Mouse (Mus musculus) heart, embryonic 12.5 days (tissue): Measurements from ENCODE around the gene Cacna2d4. TPM values are rescaled to one million over a fixed set of nuclear protein-coding genes. Genes with fewer than 3 reads are reported as not detected.

Source experiments
- ATAC-seq: fragments of 200-750 bp; cut with Nextera tagmentation; 2 replicates; pipeline ENCODE4 v1.8.0; 2017; ENCODE audit warnings: moderate TSS enrichment, moderate library complexity; ENCODE audit not compliant: insufficient number of reproducible peaks, low FRiP score
- H3K27ac ChIP-seq: fragments of 300-500 bp; sonication (generic); 2 replicates; pipeline ENCODE4 v1.5.1; 2016; ENCODE audit warnings: mild to moderate bottlenecking, moderate library complexity; ENCODE audit not compliant: poor library complexity, severe bottlenecking
- H3K27me3 ChIP-seq: fragments of 300-500 bp; sonication (generic); replicated peaks from 2 replicates; pipeline ENCODE4 v1.6.1; 2016; ENCODE audit warnings: mild to moderate bottlenecking, moderate library complexity
- H3K36me3 ChIP-seq: fragments of 300-500 bp; sonication (generic); 2 replicates; pipeline ENCODE4 v1.6.1; 2016; ENCODE audit warnings: mild to moderate bottlenecking, moderate library complexity
- H3K4me1 ChIP-seq: fragments of 300-500 bp; sonication (generic); replicated peaks from 2 replicates; pipeline ENCODE4 v1.6.1; 2016; ENCODE audit warnings: mild to moderate bottlenecking
- H3K4me2 ChIP-seq: fragments of 300-500 bp; sonication (generic); 2 replicates; pipeline ENCODE4 v1.6.1; 2016; ENCODE audit warnings: mild to moderate bottlenecking, moderate library complexity
- H3K4me3 ChIP-seq: fragments of 300-500 bp; sonication (generic); 2 replicates; pipeline ENCODE4 v1.5.1; 2016; ENCODE audit warnings: mild to moderate bottlenecking
- H3K9ac ChIP-seq: fragments of 300-500 bp; sonication (generic); 2 replicates; pipeline ENCODE4 v1.6.1; 2016; ENCODE audit warnings: mild to moderate bottlenecking, moderate library complexity
- H3K9me3 ChIP-seq: fragments of 300-500 bp; sonication (generic); replicated peaks from 2 replicates; pipeline ENCODE4 v1.6.1; 2016; ENCODE audit warnings: mild to moderate bottlenecking, moderate library complexity
- WGBS: fragments of 180-500 bp; shearing (Covaris S2); methylation state at CpG from one replicate; pipeline ENCODE4 v1.1.7; 2016; 5-methylcytosine and 5-hydroxymethylcytosine counted together
- polyA plus RNA-seq: library from polyadenylated mRNA; unstranded; fragments of >200 nt; fragmentation: Nextera tagmentation; extraction: Ambion mirVana; gene quantifications from 2 replicates; pipeline ENCODE4 v1.2.1, GENCODE M21; 2016

The Cacna2d4 gene
- not detected in 2 replicates for polyA plus RNA-seq

- ATAC-seq: no peak
- Histone ChIP-seq H3K36me3 (no peaks in the 10 kb centered on the region), H3K4me2 (no peak within 1 kb of the TSS), H3K27me3 (peaks cover 28% of the 10 kb centered on the region; the same call in 1 of the 2 replicates), H3K27ac (no peak within 1 kb of the TSS), H3K4me1 (no peaks in the 10 kb centered on the region), H3K9me3 (no peaks in the 10 kb centered on the region), H3K4me3 (no peak within 1 kb of the TSS), H3K9ac (no peak within 1 kb of the TSS)
- WGBS: 31% methylated on average over 1 of the region's 1 CpGs
Observed at GRCm38 (mm10) chr6:119236241-119236640, at the start of gene Cacna2d4. Cacna2d4 (plus strand) TSS chr6:119236526.

DNA sequence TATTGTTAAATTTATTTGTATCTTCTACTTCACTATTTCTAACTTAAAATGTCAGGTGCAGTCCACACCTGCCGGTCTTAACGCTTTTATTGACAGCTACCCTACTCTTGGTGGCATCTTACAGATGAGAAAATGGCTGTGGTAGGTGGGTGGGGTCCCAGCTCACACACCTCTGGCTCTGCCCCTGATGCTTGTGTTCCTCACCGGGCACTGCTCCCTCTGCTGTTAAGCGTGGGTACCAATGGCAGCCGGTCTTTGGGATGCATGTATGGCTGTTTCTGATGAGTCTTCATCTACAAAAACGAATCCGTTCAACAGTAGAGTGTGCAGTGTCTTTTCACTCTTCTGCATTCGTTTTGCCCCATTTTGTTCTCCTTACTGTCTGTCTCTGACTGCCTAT lies 49.7 kb upstream of the Cacna2d4 start:
- no peak for ATAC-seq
- WGBS: 62% methylated on average over 8 of the region's 8 CpGs
- Histone ChIP-seq H3K27me3 (peaks cover 7% of the 10 kb centered on the region; the same call in 1 of the 2 replicates), H3K9me3 (no peaks in the 10 kb centered on the region), H3K36me3 (peaks cover 36% of the 10 kb centered on the region), H3K4me2 (no peak overlapping the region), H3K27ac (peak overlapping the region; percentile 25; the same call in 1 of the 2 replicates), H3K9ac (no peak overlapping the region), H3K4me3 (no peak overlapping the region), H3K4me1 (peaks cover 82% of the 10 kb centered on the region)

DNA sequence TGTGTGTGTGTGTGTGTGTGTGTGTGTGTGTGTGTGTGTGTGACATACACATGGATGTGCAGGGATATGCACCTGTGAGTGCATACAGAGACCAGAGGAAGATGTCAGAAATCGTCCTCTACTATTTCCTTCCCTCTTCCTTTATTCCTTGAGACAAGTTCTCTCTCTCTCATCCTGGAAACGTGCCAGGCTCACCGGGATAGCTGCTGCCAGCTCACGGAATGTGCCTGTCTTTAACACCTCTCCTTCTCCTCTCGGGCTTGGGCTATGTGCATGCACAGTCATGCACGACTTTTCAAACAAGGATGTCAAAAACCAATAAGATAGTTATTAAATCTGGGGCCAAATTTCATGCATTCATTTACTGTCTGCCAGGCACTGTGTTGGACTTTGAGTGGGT lies 48.7 kb upstream of the Cacna2d4 start:
- no peak overlapping the region for H3K4me3 ChIP-seq
- H3K27ac ChIP-seq: peak overlapping the region; percentile 36; the same call in 1 of the 2 replicates
- ATAC-seq: no peak
- WGBS: 43% methylated on average over 6 of the region's 6 CpGs
- no peak overlapping the region for H3K4me2 ChIP-seq
- H3K9ac ChIP-seq: no peak overlapping the region
- H3K4me1 ChIP-seq: peaks cover 83% of the 10 kb centered on the region
- H3K36me3 ChIP-seq: peaks cover 43% of the 10 kb centered on the region
- peaks cover 7% of the 10 kb centered on the region; the same call in 1 of the 2 replicates for H3K27me3 ChIP-seq
- H3K9me3 ChIP-seq: no peaks in the 10 kb centered on the region

GRCm38 (mm10) chr6:119191478-119191877 lies 44.8 kb upstream of the Cacna2d4 start:
- H3K9ac ChIP-seq: peak overlapping the region; percentile 27; the same call in 1 of the 2 replicates
- H3K36me3 ChIP-seq: peaks cover 37% of the 10 kb centered on the region
- peak overlapping the region; percentile 65 for H3K4me2 ChIP-seq
- ATAC-seq: no peak
- WGBS: 70% methylated on average over 4 of the region's 4 CpGs
- no peaks in the 10 kb centered on the region for H3K9me3 ChIP-seq
- H3K27me3 ChIP-seq: peaks cover 7% of the 10 kb centered on the region; the same call in 1 of the 2 replicates
- H3K27ac ChIP-seq: peak overlapping the region; percentile 32; the same call in 1 of the 2 replicates
- no peak overlapping the region for H3K4me3 ChIP-seq
- H3K4me1 ChIP-seq: peaks cover 70% of the 10 kb centered on the region

GRCm38 (mm10) chr6:119193571-119194154 lies 42.7 kb upstream of the Cacna2d4 start:
- 15% methylated on average over 15 of the region's 15 CpGs for WGBS
- Histone ChIP-seq H3K4me2 (peak overlapping the region; percentile 65), H3K27me3 (peaks cover 7% of the 10 kb centered on the region; the same call in 1 of the 2 replicates), H3K4me3 (peak overlapping the region; percentile 64), H3K27ac (peak overlapping the region; percentile 100), H3K9me3 (no peaks in the 10 kb centered on the region), H3K9ac (peak overlapping the region; percentile 81), H3K36me3 (peaks cover 31% of the 10 kb centered on the region), H3K4me1 (peaks cover 63% of the 10 kb centered on the region)
- ATAC-seq: peak; percentile 64

- peaks cover 31% of the 10 kb centered on the region for H3K36me3 ChIP-seq
- H3K4me3 ChIP-seq: peak overlapping the region; percentile 64
- 47% methylated on average over 9 of the region's 9 CpGs for WGBS
- ATAC-seq: no peak
- H3K4me1 ChIP-seq: peaks cover 65% of the 10 kb centered on the region
- H3K27ac ChIP-seq: peak overlapping the region; percentile 100
- no peaks in the 10 kb centered on the region for H3K9me3 ChIP-seq
- peak overlapping the region; percentile 65 for H3K4me2 ChIP-seq
- H3K9ac ChIP-seq: peak overlapping the region; percentile 81
- H3K27me3 ChIP-seq: peaks cover 7% of the 10 kb centered on the region; the same call in 1 of the 2 replicates
Observed at GRCm38 (mm10) chr6:119194161-119194560, 42.2 kb upstream of the Cacna2d4 start.

DNA sequence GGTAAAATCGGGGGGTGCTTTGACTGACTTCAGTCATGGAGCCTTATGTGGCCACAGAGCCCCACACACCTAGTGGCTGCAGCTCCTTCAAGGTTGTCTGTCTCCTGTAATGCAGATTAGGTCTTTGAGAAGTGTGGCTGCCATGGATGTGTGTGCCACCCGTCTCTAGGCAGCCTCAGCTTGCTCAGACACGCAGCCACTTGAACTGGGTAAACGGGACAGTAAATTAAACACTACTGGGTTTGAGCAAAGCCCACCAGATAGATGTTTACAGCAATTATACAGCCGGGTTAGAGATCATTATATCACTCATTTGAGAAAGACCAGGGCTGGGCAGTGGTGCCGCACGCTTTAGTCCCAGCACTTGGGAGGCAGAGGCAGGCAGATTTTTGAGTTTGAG lies 41.7 kb upstream of the Cacna2d4 start:
- Histone ChIP-seq H3K4me2 (peak overlapping the region; percentile 65), H3K9me3 (no peaks in the 10 kb centered on the region), H3K4me3 (peak overlapping the region; percentile 64), H3K36me3 (peaks cover 27% of the 10 kb centered on the region), H3K9ac (peak overlapping the region; percentile 81), H3K27ac (peak overlapping the region; percentile 100), H3K4me1 (peaks cover 65% of the 10 kb centered on the region), H3K27me3 (peaks cover 7% of the 10 kb centered on the region; the same call in 1 of the 2 replicates)
- no peak for ATAC-seq
- WGBS: 42% methylated on average over 7 of the region's 7 CpGs

DNA sequence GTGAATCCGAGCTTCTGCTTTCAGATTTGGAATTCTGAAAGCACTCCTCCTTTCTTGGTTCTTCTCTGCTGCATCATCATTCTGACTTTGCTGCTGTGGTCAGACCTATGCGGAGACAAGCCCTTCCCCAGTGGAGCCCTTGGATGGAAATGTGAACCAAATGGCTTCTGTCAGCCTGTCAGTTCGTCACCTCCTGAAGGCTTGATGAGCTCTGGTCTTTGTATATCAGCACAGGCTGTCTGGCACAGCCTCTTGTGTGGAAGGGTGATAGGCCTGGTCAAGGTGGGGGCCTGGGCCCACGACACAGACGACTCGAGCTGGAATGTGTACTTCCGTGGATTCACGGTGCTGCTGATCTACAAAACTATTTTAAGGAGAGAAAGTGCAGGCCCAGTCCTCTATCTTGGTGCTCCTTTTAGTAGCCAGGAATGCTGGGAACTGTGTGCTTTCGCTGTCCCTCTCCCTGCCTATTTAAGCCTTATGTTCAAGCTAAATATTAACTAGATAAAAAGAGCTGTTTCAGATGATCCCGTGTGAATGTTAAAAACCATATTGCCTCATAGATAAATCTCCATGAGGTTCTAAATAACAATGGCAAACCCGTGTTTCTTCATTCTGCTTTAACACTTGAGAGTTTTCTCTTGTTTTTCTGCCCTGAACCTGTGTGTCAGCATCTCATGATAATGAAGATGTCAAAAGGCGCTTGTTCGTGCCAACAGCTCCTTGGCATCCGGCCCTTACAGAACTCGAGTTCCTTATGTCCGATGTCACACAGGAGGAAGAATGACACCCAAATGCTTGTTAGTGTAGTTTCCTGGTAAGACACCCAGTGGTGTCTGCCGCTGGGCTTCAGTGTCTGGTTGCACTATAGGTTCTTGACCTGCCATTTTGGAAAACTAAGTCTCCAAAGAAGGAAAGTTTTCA lies 39.7 kb upstream of the Cacna2d4 start, which contains the start of gene Cacna1c:
Cacna1c (minus strand) TSS at position 37 of the 924 bp plus-strand sequence.
- H3K9ac ChIP-seq: peak within 1 kb of the TSS; percentile 81
- ATAC-seq: peak; percentile 87
- WGBS: 15% methylated on average over 17 of the region's 17 CpGs
- H3K36me3 ChIP-seq: peaks cover 9% of the 10 kb centered on the region; the same call in 1 of the 2 replicates
- peak within 1 kb of the TSS; percentile 64 for H3K4me3 ChIP-seq
- no peaks in the 10 kb centered on the region for H3K9me3 ChIP-seq
- H3K27ac ChIP-seq: peak within 1 kb of the TSS; percentile 100
- peaks cover 63% of the 10 kb centered on the region for H3K4me1 ChIP-seq
- no peaks in the 10 kb centered on the region for H3K27me3 ChIP-seq
- H3K4me2 ChIP-seq: peak within 1 kb of the TSS; percentile 65

DNA sequence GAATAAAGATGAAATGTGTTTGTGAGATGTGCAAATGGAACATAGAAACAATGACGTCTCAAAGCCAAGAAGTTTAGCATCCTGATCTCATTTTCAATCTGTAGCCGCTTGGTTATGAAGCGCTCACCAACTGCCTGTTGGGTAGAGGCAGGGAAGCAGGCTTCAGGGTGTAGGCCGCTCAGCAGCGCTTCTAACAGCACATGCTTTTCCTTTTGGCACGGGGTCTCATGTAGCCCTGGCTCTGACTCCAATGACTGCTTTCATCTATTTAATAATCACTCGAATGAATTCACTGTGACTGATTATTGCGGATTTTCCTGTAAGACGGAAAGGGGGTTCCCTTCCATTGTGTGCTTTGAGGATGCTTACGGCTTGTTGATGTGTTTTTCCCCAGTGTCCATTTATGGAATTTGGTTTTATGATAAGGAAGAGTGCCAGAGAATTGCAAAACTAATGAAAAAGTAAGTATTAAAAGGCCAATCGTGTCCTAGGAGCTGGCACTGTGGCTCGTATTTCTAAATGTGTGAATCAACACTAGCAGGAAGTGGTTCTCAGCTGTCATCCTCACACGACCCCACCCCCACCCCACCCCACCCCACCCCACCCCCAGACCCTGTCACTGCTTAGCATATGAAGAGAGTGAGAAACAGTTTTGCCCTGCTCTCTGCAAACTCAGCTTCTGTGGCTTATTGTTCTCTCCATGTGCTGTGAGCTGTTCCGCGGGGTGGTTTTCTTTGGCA lies 37.6 kb upstream of the Cacna2d4 start:
- no peak overlapping the region for H3K4me3 ChIP-seq
- H3K9ac ChIP-seq: no peak overlapping the region
- WGBS: 54% methylated on average over 15 of the region's 15 CpGs
- H3K4me2 ChIP-seq: no peak overlapping the region
- H3K27me3 ChIP-seq: no peaks in the 10 kb centered on the region
- no peaks in the 10 kb centered on the region for H3K36me3 ChIP-seq
- no peaks in the 10 kb centered on the region for H3K9me3 ChIP-seq
- H3K4me1 ChIP-seq: peaks cover 55% of the 10 kb centered on the region
- H3K27ac ChIP-seq: no peak overlapping the region
- no peak for ATAC-seq

- Histone ChIP-seq H3K27ac (no peak overlapping the region), H3K4me3 (no peak overlapping the region), H3K4me2 (no peak overlapping the region), H3K4me1 (peaks cover 56% of the 10 kb centered on the region), H3K36me3 (no peaks in the 10 kb centered on the region), H3K9me3 (no peaks in the 10 kb centered on the region), H3K9ac (no peak overlapping the region), H3K27me3 (no peaks in the 10 kb centered on the region)
- 47% methylated on average over 8 of the region's 8 CpGs for WGBS
- no peak for ATAC-seq
Observed at GRCm38 (mm10) chr6:119199274-119199879, 36.9 kb upstream of the Cacna2d4 start.
